Mouse (Mus musculus): ENCODE measurements around the gene Slc26a3. TPM values are rescaled to one million over a fixed set of nuclear protein-coding genes. Genes with fewer than 3 reads are reported as not detected.

Gene Slc26a3
- polyA plus RNA-seq, 1 experiment = 18.9 TPM

DNA sequence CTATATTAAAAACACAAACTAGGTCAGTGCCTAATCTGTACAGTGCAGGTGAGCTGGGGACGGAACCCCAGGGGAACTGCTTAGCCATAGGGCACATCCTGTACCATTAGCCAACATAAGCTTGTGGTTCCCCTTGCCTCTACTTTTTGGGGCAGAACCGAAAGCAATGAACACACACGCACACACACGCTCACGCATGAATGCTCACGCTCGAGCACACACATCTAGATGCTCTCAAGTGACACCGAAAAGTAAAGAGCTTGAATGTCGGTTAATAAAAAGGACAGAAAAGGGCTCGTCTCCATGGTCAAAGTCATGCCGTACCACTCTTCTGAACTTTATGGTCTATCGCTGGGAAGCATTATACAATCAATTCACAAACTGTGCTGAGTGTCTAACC is 1.0 kb downstream of the Slc26a3 start:
- Histone ChIP-seq H3K4me3 (ENCODE audit: low read depth, low read length) (no peak overlapping the region), H3K27ac (ENCODE audit: insufficient read depth, low read depth, low read length) (no peak overlapping the region), H3K27me3 (ENCODE audit: control insufficient read depth, insufficient read depth, low read length) (no peaks in the 10 kb centered on the region), H3K4me1 (ENCODE audit: control insufficient read depth, insufficient read depth, insufficient read length, low read length) (no peaks in the 10 kb centered on the region), H3K36me3 (ENCODE audit: control insufficient read depth, insufficient read depth, low read length) (no peaks in the 10 kb centered on the region)
- 94% methylated on average over 12 of the region's 12 CpGs for WGBS
- TF ChIP-seq CTCF (IDR thresholded peaks at IDR 0.05; ENCODE audit: extremely low read depth, insufficient read length, insufficient replicate concordance, low read depth, low read length) (no peak), POLR2A (IDR thresholded peaks at IDR 0.05; ENCODE audit: low read depth, low read length) (no peak)

DNA sequence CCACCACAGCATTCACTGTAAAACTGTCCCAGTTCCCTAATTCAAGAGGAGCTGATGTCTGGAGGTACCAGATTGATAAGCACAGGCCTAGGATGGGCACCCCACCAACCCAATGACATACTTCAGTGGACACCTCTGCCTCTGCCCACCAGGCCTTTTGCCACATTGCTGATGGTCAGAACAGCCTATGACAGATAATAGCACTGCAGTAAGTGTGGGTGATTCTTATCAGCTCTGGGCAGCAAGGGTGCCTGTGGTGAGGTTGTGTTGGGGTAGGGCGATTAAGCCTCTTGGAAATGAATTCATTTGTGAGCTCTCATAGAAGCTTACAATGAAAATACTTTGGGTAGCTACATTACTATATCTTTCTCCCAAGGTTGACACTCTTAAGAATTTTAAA is 5.2 kb downstream of the Slc26a3 start:
- no peak overlapping the region for H3K4me3 ChIP-seq (ENCODE audit: low read depth, low read length)
- H3K4me1 ChIP-seq (ENCODE audit: control insufficient read depth, insufficient read depth, insufficient read length, low read length) = peaks cover 7% of the 10 kb centered on the region; the same call in 1 of the 2 replicates
- H3K27ac ChIP-seq (ENCODE audit: insufficient read depth, low read depth, low read length) = no peak overlapping the region
- 86% methylated on average over 1 of the region's 1 CpGs for WGBS
- H3K27me3 ChIP-seq (ENCODE audit: control insufficient read depth, insufficient read depth, low read length) = no peaks in the 10 kb centered on the region
- TF ChIP-seq CTCF (IDR thresholded peaks at IDR 0.05; ENCODE audit: extremely low read depth, insufficient read length, insufficient replicate concordance, low read depth, low read length) = no peak
- TF ChIP-seq POLR2A (IDR thresholded peaks at IDR 0.05; ENCODE audit: low read depth, low read length) = no peak
- no peaks in the 10 kb centered on the region for H3K36me3 ChIP-seq (ENCODE audit: control insufficient read depth, insufficient read depth, low read length)

DNA sequence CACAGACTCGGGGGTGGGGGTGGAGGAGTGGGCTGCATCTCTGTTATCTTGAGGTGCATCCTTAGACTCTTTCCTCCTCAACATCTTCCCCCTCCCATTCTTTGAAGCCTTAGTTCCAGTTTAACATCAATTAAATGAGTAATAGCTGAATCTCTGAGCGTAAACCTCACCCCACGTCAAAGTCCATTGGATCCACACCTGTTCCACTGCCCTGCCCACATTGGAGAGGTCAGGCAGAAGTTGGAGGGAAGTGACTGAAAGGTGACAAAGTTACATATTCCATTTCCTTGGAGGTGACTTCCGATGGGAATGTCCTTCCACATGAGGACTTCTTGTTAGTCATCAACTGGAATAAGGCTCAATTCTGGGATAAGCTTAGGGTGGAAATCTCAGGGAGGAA is 7.0 kb downstream of the Slc26a3 start:
- Histone ChIP-seq H3K36me3 (ENCODE audit: control insufficient read depth, insufficient read depth, low read length) (no peaks in the 10 kb centered on the region), H3K4me1 (ENCODE audit: control insufficient read depth, insufficient read depth, insufficient read length, low read length) (peaks cover 12% of the 10 kb centered on the region; the same call in 1 of the 2 replicates), H3K4me3 (ENCODE audit: low read depth, low read length) (no peak overlapping the region), H3K27me3 (ENCODE audit: control insufficient read depth, insufficient read depth, low read length) (no peaks in the 10 kb centered on the region), H3K27ac (ENCODE audit: insufficient read depth, low read depth, low read length) (peak overlapping the region; percentile 76)
- TF ChIP-seq CTCF (IDR thresholded peaks at IDR 0.05; ENCODE audit: extremely low read depth, insufficient read length, insufficient replicate concordance, low read depth, low read length) (no peak), POLR2A (IDR thresholded peaks at IDR 0.05; ENCODE audit: low read depth, low read length) (no peak)
- WGBS = 27% methylated on average over 4 of the region's 4 CpGs

DNA sequence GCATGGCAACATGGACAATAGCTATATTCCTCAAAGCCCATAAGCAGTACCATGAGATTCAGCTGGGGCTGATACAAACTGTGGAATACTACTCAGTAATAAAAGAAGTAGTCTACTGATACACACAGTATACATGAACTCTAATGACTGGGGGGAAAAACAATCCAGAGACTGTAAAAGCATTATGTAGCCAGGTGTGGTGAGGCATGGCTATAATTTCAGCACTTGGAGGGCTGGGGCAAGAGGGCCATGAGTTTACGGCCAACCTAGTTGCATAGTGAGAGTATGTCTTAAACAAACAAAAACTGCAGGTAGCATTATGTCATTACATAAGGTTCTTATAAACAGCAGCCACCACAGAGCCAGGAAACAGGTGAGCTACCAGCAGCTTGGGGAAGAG is 10.2 kb downstream of the Slc26a3 start:
- TF ChIP-seq POLR2A (IDR thresholded peaks at IDR 0.05; ENCODE audit: low read depth, low read length) = no peak
- no peak for TF ChIP-seq CTCF (IDR thresholded peaks at IDR 0.05; ENCODE audit: extremely low read depth, insufficient read length, insufficient replicate concordance, low read depth, low read length)
- Histone ChIP-seq H3K27ac (ENCODE audit: insufficient read depth, low read depth, low read length) (no peak overlapping the region), H3K27me3 (ENCODE audit: control insufficient read depth, insufficient read depth, low read length) (no peaks in the 10 kb centered on the region), H3K36me3 (ENCODE audit: control insufficient read depth, insufficient read depth, low read length) (no peaks in the 10 kb centered on the region), H3K4me3 (ENCODE audit: low read depth, low read length) (no peak overlapping the region), H3K4me1 (ENCODE audit: control insufficient read depth, insufficient read depth, insufficient read length, low read length) (peaks cover 12% of the 10 kb centered on the region; the same call in 1 of the 2 replicates)
- 33% methylated on average over 1 of the region's 1 CpGs for WGBS

DNA sequence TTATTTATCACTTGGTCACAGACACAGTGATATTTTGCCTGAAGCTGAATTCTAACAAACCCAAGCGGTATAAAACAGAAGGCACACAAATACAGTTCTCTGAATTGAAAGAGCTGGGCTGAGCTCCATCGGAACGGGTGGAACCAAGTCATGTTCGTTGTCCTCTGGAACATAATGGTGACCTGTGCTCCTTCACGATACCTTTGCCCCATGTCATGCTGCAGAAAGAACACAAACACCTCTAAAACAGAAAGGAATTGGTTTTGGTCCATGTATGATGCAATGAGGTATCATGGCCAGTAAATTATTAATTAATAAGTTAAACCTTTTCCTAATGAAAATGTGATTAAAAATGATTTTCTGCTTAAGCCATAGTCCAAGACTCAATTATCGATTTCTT is 11.3 kb downstream of the Slc26a3 start:
- 57% methylated on average over 6 of the region's 6 CpGs for WGBS

DNA sequence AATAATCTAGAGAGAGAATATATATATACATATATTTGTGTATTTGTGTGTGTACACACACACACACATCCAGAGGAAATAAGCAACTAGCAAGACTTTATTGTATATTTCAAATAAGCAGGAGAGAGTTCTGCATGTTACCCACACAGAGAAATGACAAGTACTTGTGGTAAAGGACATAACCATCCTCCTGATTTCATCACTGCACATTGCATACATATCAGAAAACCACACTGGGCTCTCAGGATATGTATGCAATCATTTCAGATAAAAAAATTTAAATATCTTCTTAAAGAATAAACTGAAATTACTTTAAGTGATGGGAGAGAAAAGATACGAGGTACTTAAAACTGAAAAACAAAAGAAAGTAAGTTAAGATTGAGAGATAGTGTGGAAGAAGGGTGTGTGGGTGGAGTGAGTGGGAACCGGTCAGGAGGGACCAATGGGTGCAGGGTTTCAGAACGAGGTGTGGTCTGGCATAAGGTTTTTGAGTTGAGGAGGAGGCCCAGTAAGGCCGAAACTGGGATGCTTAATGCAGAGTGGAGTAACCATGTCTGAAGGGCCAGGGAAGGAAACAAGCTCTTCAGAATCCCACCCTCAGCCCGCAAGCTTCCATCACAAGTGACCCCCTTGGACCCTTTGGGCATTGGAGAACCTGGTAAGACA is 14.0 kb downstream of the Slc26a3 start:
- WGBS = 76% methylated on average over 5 of the region's 5 CpGs
- TF ChIP-seq POLR2A (IDR thresholded peaks at IDR 0.05; ENCODE audit: low read depth, low read length) (no peak), CTCF (IDR thresholded peaks at IDR 0.05; ENCODE audit: extremely low read depth, insufficient read length, insufficient replicate concordance, low read depth, low read length) (no peak)
- Histone ChIP-seq H3K36me3 (ENCODE audit: control insufficient read depth, insufficient read depth, low read length) (no peaks in the 10 kb centered on the region), H3K4me3 (ENCODE audit: low read depth, low read length) (no peak overlapping the region), H3K4me1 (ENCODE audit: control insufficient read depth, insufficient read depth, insufficient read length, low read length) (peaks cover 5% of the 10 kb centered on the region; the same call in 1 of the 2 replicates), H3K27me3 (ENCODE audit: control insufficient read depth, insufficient read depth, low read length) (no peaks in the 10 kb centered on the region), H3K27ac (ENCODE audit: insufficient read depth, low read depth, low read length) (no peak overlapping the region)

More for the DNA sequence above, 11.3 kb downstream of the Slc26a3 start:
- H3K4me3 ChIP-seq (ENCODE audit: low read depth, low read length) = no peak overlapping the region
- peaks cover 10% of the 10 kb centered on the region; the same call in 1 of the 2 replicates for H3K4me1 ChIP-seq (ENCODE audit: control insufficient read depth, insufficient read depth, insufficient read length, low read length)
- no peak for TF ChIP-seq POLR2A (IDR thresholded peaks at IDR 0.05; ENCODE audit: low read depth, low read length)
- no peak for TF ChIP-seq CTCF (IDR thresholded peaks at IDR 0.05; ENCODE audit: extremely low read depth, insufficient read length, insufficient replicate concordance, low read depth, low read length)
- H3K27ac ChIP-seq (ENCODE audit: insufficient read depth, low read depth, low read length) = no peak overlapping the region
- H3K27me3 ChIP-seq (ENCODE audit: control insufficient read depth, insufficient read depth, low read length) = no peaks in the 10 kb centered on the region
- no peaks in the 10 kb centered on the region for H3K36me3 ChIP-seq (ENCODE audit: control insufficient read depth, insufficient read depth, low read length)

DNA sequence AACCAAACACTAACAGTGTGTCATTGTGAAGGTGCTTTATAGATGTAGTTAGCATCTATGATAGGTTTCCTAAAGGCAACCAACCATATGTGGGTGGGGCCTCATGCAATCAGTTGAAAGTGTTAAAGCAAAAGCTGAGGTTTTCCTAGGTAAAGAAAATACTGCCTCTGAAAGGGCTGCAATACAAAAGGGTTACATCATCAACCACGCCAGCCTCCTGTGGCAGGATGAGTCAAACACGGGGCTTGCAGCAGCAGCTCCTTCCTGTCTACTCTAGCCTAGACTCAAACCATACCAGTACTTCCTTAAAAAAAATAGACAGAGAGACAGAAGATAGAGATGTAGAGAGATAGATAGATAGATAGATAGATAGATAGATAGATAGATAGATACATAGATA is 25.3 kb downstream of the Slc26a3 start:
- no peak for TF ChIP-seq POLR2A (IDR thresholded peaks at IDR 0.05; ENCODE audit: low read depth, low read length)
- TF ChIP-seq CTCF (IDR thresholded peaks at IDR 0.05; ENCODE audit: extremely low read depth, insufficient read length, insufficient replicate concordance, low read depth, low read length) = no peak
- Histone ChIP-seq H3K4me1 (ENCODE audit: control insufficient read depth, insufficient read depth, insufficient read length, low read length) (peaks cover under 1% of the 10 kb centered on the region; the same call in 1 of the 2 replicates), H3K27me3 (ENCODE audit: control insufficient read depth, insufficient read depth, low read length) (no peaks in the 10 kb centered on the region), H3K36me3 (ENCODE audit: control insufficient read depth, insufficient read depth, low read length) (no peaks in the 10 kb centered on the region), H3K4me3 (ENCODE audit: low read depth, low read length) (no peak overlapping the region), H3K27ac (ENCODE audit: insufficient read depth, low read depth, low read length) (no peak overlapping the region)
- 63% methylated on average over 2 of the region's 2 CpGs for WGBS
